Mouse (Mus musculus): ENCODE measurements around the gene Gm32802. TPM values are rescaled to one million over a fixed set of nuclear protein-coding genes. Genes with fewer than 3 reads are reported as not detected.
"Not testable (repeated sequence)": the region's sequence is repeated elsewhere in the genome, so short reads cannot be mapped to it uniquely, and the experiment has no call there.

Gm32802 gene
- polyA plus RNA-seq (2014; fragmentation: Nextera tagmentation; extraction: Ambion mirVana): not detected in 2 replicates

- not testable (repeated sequence) for H3K27me3 ChIP-seq (ENCODE audit: control insufficient read depth, insufficient read depth, low read length); H3K4me2 ChIP-seq (ENCODE audit: low read depth, low read length); H3K36me3 ChIP-seq (replicated peaks; ENCODE audit: control insufficient read depth, insufficient read depth, low read depth, low read length); H3K9me3 ChIP-seq (replicated peaks; ENCODE audit: control insufficient read depth, low read length); H3K4me1 ChIP-seq (ENCODE audit: control insufficient read depth, insufficient read depth, low read length); H3K27ac ChIP-seq (replicated peaks; ENCODE audit: low read depth, low read length); ATAC-seq (replicated peaks; ENCODE audit: insufficient number of reproducible peaks, low FRiP score, low TSS enrichment, low read depth); H3K4me3 ChIP-seq (ENCODE audit: low read depth, low read length); DNase-seq (ENCODE audit: low spot score); H3K9ac ChIP-seq (replicated peaks; ENCODE audit: low read length)
- no CpG with 5 or more reads among the region's 13 CpGs for WGBS
Measured at GRCm38 (mm10) chr10:118258388-118258787, at the start of gene Gm32802. Gene Gm32802, plus strand, starts transcription at chr10:118258688.

- H3K4me1 ChIP-seq (ENCODE audit: control insufficient read depth, insufficient read depth, low read length); H3K4me2 ChIP-seq (ENCODE audit: low read depth, low read length); H3K4me3 ChIP-seq (ENCODE audit: low read depth, low read length); H3K36me3 ChIP-seq (replicated peaks; ENCODE audit: control insufficient read depth, insufficient read depth, low read depth, low read length); H3K27me3 ChIP-seq (ENCODE audit: control insufficient read depth, insufficient read depth, low read length); H3K9me3 ChIP-seq (replicated peaks; ENCODE audit: control insufficient read depth, low read length); DNase-seq (ENCODE audit: low spot score); ATAC-seq (replicated peaks; ENCODE audit: insufficient number of reproducible peaks, low FRiP score, low TSS enrichment, low read depth); H3K27ac ChIP-seq (replicated peaks; ENCODE audit: low read depth, low read length); H3K9ac ChIP-seq (replicated peaks; ENCODE audit: low read length): not testable (repeated sequence)
- WGBS: 85% methylated on average over 2 of the region's 4 CpGs
Measured at GRCm38 (mm10) chr10:118215719-118216393, 42.6 kb upstream of the Gm32802 start.

GRCm38 (mm10) chr10:118227629-118228028, 30.9 kb upstream of the Gm32802 start:
- not testable (repeated sequence) for H3K9ac ChIP-seq (replicated peaks; ENCODE audit: low read length); H3K9me3 ChIP-seq (replicated peaks; ENCODE audit: control insufficient read depth, low read length); H3K4me3 ChIP-seq (ENCODE audit: low read depth, low read length); H3K4me1 ChIP-seq (ENCODE audit: control insufficient read depth, insufficient read depth, low read length); DNase-seq (ENCODE audit: low spot score); H3K4me2 ChIP-seq (ENCODE audit: low read depth, low read length); ATAC-seq (replicated peaks; ENCODE audit: insufficient number of reproducible peaks, low FRiP score, low TSS enrichment, low read depth); H3K36me3 ChIP-seq (replicated peaks; ENCODE audit: control insufficient read depth, insufficient read depth, low read depth, low read length); H3K27ac ChIP-seq (replicated peaks; ENCODE audit: low read depth, low read length); H3K27me3 ChIP-seq (ENCODE audit: control insufficient read depth, insufficient read depth, low read length)
- no CpG with 5 or more reads among the region's 2 CpGs for WGBS

- DNase-seq (ENCODE audit: low spot score); H3K4me3 ChIP-seq (ENCODE audit: low read depth, low read length); H3K4me2 ChIP-seq (ENCODE audit: low read depth, low read length); H3K27ac ChIP-seq (replicated peaks; ENCODE audit: low read depth, low read length); H3K9me3 ChIP-seq (replicated peaks; ENCODE audit: control insufficient read depth, low read length); H3K9ac ChIP-seq (replicated peaks; ENCODE audit: low read length); H3K4me1 ChIP-seq (ENCODE audit: control insufficient read depth, insufficient read depth, low read length); H3K27me3 ChIP-seq (ENCODE audit: control insufficient read depth, insufficient read depth, low read length); H3K36me3 ChIP-seq (replicated peaks; ENCODE audit: control insufficient read depth, insufficient read depth, low read depth, low read length); ATAC-seq (replicated peaks; ENCODE audit: insufficient number of reproducible peaks, low FRiP score, low TSS enrichment, low read depth): not testable (repeated sequence)
- WGBS: no CpG with 5 or more reads among the region's 5 CpGs
Measured at GRCm38 (mm10) chr10:118232607-118233006, 25.9 kb upstream of the Gm32802 start.

GRCm38 (mm10) chr10:118240680-118241079, 17.8 kb upstream of the Gm32802 start, which contains the start of gene Gm32717:
Gene Gm32717, minus strand, starts transcription at chr10:118240780.
- H3K9me3 ChIP-seq (replicated peaks; ENCODE audit: control insufficient read depth, low read length); ATAC-seq (replicated peaks; ENCODE audit: insufficient number of reproducible peaks, low FRiP score, low TSS enrichment, low read depth); H3K27ac ChIP-seq (replicated peaks; ENCODE audit: low read depth, low read length); H3K4me2 ChIP-seq (ENCODE audit: low read depth, low read length); H3K36me3 ChIP-seq (replicated peaks; ENCODE audit: control insufficient read depth, insufficient read depth, low read depth, low read length); H3K4me3 ChIP-seq (ENCODE audit: low read depth, low read length); H3K9ac ChIP-seq (replicated peaks; ENCODE audit: low read length); DNase-seq (ENCODE audit: low spot score); H3K27me3 ChIP-seq (ENCODE audit: control insufficient read depth, insufficient read depth, low read length); H3K4me1 ChIP-seq (ENCODE audit: control insufficient read depth, insufficient read depth, low read length): not testable (repeated sequence)
- no CpG with 5 or more reads among the region's 13 CpGs for WGBS

- ATAC-seq (replicated peaks; ENCODE audit: insufficient number of reproducible peaks, low FRiP score, low TSS enrichment, low read depth); H3K9ac ChIP-seq (replicated peaks; ENCODE audit: low read length); H3K9me3 ChIP-seq (replicated peaks; ENCODE audit: control insufficient read depth, low read length); H3K4me3 ChIP-seq (ENCODE audit: low read depth, low read length); H3K4me2 ChIP-seq (ENCODE audit: low read depth, low read length); H3K27me3 ChIP-seq (ENCODE audit: control insufficient read depth, insufficient read depth, low read length); H3K27ac ChIP-seq (replicated peaks; ENCODE audit: low read depth, low read length); DNase-seq (ENCODE audit: low spot score); H3K4me1 ChIP-seq (ENCODE audit: control insufficient read depth, insufficient read depth, low read length); H3K36me3 ChIP-seq (replicated peaks; ENCODE audit: control insufficient read depth, insufficient read depth, low read depth, low read length): not testable (repeated sequence)
- whole genome bisulfite sequencing: 92% methylated on average over 11 of the region's 11 CpGs
Measured at GRCm38 (mm10) chr10:118249006-118249595, 9.4 kb upstream of the Gm32802 start.

GRCm38 (mm10) chr10:118250852-118251295, 7.6 kb upstream of the Gm32802 start:
- Histone ChIP-seq H3K27ac (replicated peaks; ENCODE audit: low read depth, low read length) (no peak overlapping the region), H3K4me2 (ENCODE audit: low read depth, low read length) (no peak overlapping the region), H3K4me3 (ENCODE audit: low read depth, low read length) (no peak overlapping the region), H3K36me3 (replicated peaks; ENCODE audit: control insufficient read depth, insufficient read depth, low read depth, low read length) (no peaks in the 10 kb centered on the region), H3K9ac (replicated peaks; ENCODE audit: low read length) (no peak overlapping the region), H3K27me3 (ENCODE audit: control insufficient read depth, insufficient read depth, low read length) (no peaks in the 10 kb centered on the region), H3K4me1 (ENCODE audit: control insufficient read depth, insufficient read depth, low read length) (no peaks in the 10 kb centered on the region), H3K9me3 (replicated peaks; ENCODE audit: control insufficient read depth, low read length) (no peaks in the 10 kb centered on the region)
- 45% methylated on average over 10 of the region's 10 CpGs for WGBS
- ATAC-seq (replicated peaks; ENCODE audit: insufficient number of reproducible peaks, low FRiP score, low TSS enrichment, low read depth): peak; percentile 85; the same call in 1 of the 2 replicates
- DNase-seq (ENCODE audit: low spot score): peak; percentile 75

GRCm38 (mm10) chr10:118268812-118269211, 10.3 kb downstream of the Gm32802 start:
- not testable (repeated sequence) for H3K27me3 ChIP-seq (ENCODE audit: control insufficient read depth, insufficient read depth, low read length); H3K4me1 ChIP-seq (ENCODE audit: control insufficient read depth, insufficient read depth, low read length); H3K4me2 ChIP-seq (ENCODE audit: low read depth, low read length); H3K9ac ChIP-seq (replicated peaks; ENCODE audit: low read length); H3K36me3 ChIP-seq (replicated peaks; ENCODE audit: control insufficient read depth, insufficient read depth, low read depth, low read length); H3K27ac ChIP-seq (replicated peaks; ENCODE audit: low read depth, low read length); H3K9me3 ChIP-seq (replicated peaks; ENCODE audit: control insufficient read depth, low read length); ATAC-seq (replicated peaks; ENCODE audit: insufficient number of reproducible peaks, low FRiP score, low TSS enrichment, low read depth); H3K4me3 ChIP-seq (ENCODE audit: low read depth, low read length); DNase-seq (ENCODE audit: low spot score)
- WGBS: 33% methylated on average over 1 of the region's 8 CpGs
